15 mouse cellular contexts compared by ENCODE assay signal in the genomic region with DNA sequence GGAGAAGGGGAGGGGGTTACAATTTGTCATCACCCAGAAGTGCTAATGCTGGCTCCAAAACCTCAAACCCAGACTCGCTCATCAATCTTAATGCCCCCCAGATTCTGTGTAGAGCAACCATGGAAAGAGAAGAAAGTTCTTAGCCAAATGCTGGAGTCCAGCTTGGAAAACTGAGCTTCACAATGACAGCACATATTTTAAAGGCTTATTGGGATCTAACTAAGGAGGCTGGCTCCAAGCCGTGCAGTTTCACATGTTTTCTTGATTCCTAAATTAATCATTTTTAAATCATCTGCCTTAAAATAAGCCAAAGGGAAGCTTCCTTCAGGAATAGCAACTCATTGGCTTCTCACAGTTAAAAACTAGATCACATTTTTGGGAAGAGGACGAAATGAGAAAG.
"Had no signal": no experiment of that assay in that cellular context is flagged by ENCODE, and none has a peak within 500 bp of the region (broad histone marks: within the 10 kb centered on the region; RNA-seq: fewer than 3 reads in every experiment).

No protein-coding gene starts in this region.

- H3K27me3 ChIP-seq: limb, embryonic 13.5 days; liver, embryonic 12.5 days; liver, embryonic 15.5 days; lung, embryonic 15.5 days had no signal

- H3K4me3 ChIP-seq: limb, embryonic 10.5 days; limb, embryonic 13.5 days; liver, embryonic 12.5 days; liver, embryonic 15.5 days; lung, embryonic 15.5 days had no signal

- ATAC-seq: inflammation-experienced regulatory T-cells, adult 6 months; intestine, embryonic 16.5 days; liver, embryonic 12.5 days had no signal

- H3K4me2 ChIP-seq: limb, embryonic 13.5 days; liver, embryonic 12.5 days; liver, embryonic 15.5 days; lung, embryonic 15.5 days; midbrain, embryonic 11.5 days had no signal

- H3K9me3 ChIP-seq: limb, embryonic 10.5 days; limb, embryonic 13.5 days; liver, embryonic 12.5 days; liver, embryonic 15.5 days; lung, embryonic 15.5 days had no signal

- H3K4me1 ChIP-seq: limb, embryonic 10.5 days; limb, embryonic 13.5 days; liver, embryonic 12.5 days; liver, embryonic 15.5 days had no signal

- H3K36me3 ChIP-seq: limb, embryonic 10.5 days; limb, embryonic 13.5 days; liver, embryonic 12.5 days; liver, embryonic 15.5 days; lung, embryonic 15.5 days had no signal

- DNase-seq: liver; lung, adult 18-20 months; lung, postnatal 10 days; lung, postnatal 4 days; midbrain, embryonic 14.5 days; thymus, postnatal 36 days had no signal

- H3K27ac ChIP-seq: limb, embryonic 10.5 days; limb, embryonic 13.5 days; liver, embryonic 12.5 days; liver, embryonic 15.5 days; lung, embryonic 15.5 days; stomach, postnatal 0 days had no signal

- H3K9ac ChIP-seq: limb, embryonic 13.5 days; liver, embryonic 12.5 days; liver, embryonic 15.5 days; lung, embryonic 15.5 days had no signal
